Mouse (Mus musculus): Measurements from ENCODE around the gene Nme1. TPM values are rescaled to one million over a fixed set of nuclear protein-coding genes. Genes with fewer than 3 reads are reported as not detected.

Nme1 gene
- total RNA-seq, 2 experiments from 2014 or later: 96.2 to 237 TPM

Other genes starting within 250 kb of the Nme1 start
- 19.3 and 29.2 TPM in 2 replicates for gene Utp18, start 82.8 kb downstream of the Nme1 start, total RNA-seq (2014; fragmentation: Nextera tagmentation)
- 61.3 and 64.2 TPM in 2 replicates for gene Utp18, start 82.8 kb downstream of the Nme1 start, total RNA-seq (2017)
- 58.1 and 64.8 TPM in 2 replicates for gene Mbtd1, start 82.7 kb downstream of the Nme1 start, total RNA-seq (2014; fragmentation: Nextera tagmentation)
- 27.0 and 46.8 TPM in 2 replicates for gene Mbtd1, start 82.7 kb downstream of the Nme1 start, total RNA-seq (2017)
- gene Nme2, start 12.3 kb downstream of the Nme1 start, total RNA-seq (2014; fragmentation: Nextera tagmentation): 640 and 684 TPM in 2 replicates
- 250 and 253 TPM in 2 replicates for gene Nme2, start 12.3 kb downstream of the Nme1 start, total RNA-seq (2017)
- gene Gm20390, start 228 bp downstream of the Nme1 start, total RNA-seq (2014; fragmentation: Nextera tagmentation): 112 and 180 TPM in 2 replicates
- gene Gm20390, start 228 bp downstream of the Nme1 start, total RNA-seq (2017): not detected in 2 replicates
- 25.3 and 42.8 TPM in 2 replicates for gene Spag9, start 27.6 kb upstream of the Nme1 start, total RNA-seq (2014; fragmentation: Nextera tagmentation)
- 51.1 and 59.8 TPM in 2 replicates for gene Spag9, start 27.6 kb upstream of the Nme1 start, total RNA-seq (2017)
- gene Tob1, start 242.9 kb upstream of the Nme1 start, total RNA-seq (2014; fragmentation: Nextera tagmentation): 2.9 and 4.5 TPM in 2 replicates
- 1.1 and 4.9 TPM in 2 replicates for gene Tob1, start 242.9 kb upstream of the Nme1 start, total RNA-seq (2017)

Data from granulocyte monocyte progenitor cell, adult 5-6 weeks (primary cell).